Comparison of ENCODE assay signal across 34 mouse cellular contexts in the genomic region with DNA sequence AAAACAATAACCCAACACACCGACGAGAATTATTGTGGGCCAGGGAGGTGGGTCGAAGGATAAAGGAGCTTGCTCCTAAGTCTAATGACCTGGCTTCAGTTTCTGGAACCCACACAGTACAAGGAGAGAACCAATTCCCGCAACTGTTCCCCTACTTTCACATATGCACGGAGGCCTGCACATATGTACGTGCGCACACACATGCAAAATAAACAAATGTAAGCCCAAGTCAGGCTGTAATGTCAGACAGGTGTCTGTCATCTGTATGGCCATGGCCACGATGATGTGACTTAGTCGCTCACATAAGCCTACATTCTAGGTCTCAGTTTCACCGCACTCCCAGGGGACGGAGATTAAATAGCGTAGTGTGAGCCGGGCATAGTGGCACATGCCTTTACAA.
"Had no signal": no experiment of that assay in that cellular context is flagged by ENCODE, and none has a peak within 500 bp of the region (broad histone marks: within the 10 kb centered on the region; RNA-seq: fewer than 3 reads in every experiment).

No protein-coding gene starts in this region.

- H3K27me3 ChIP-seq: heart, embryonic 13.5 days; heart, embryonic 15.5 days; hindbrain, embryonic 12.5 days; hindbrain, embryonic 13.5 days; hindbrain, embryonic 15.5 days; intestine, embryonic 15.5 days; kidney, embryonic 15.5 days had no signal

- H3K4me3 ChIP-seq: heart, embryonic 13.5 days; heart, embryonic 15.5 days; hindbrain, embryonic 10.5 days; hindbrain, embryonic 12.5 days; hindbrain, embryonic 13.5 days; hindbrain, embryonic 15.5 days; intestine, embryonic 15.5 days; kidney, embryonic 15.5 days; layer of hippocampus, adult 2 months; left cerebral cortex, adult 2 months had no signal

- H3K4me1 ChIP-seq: heart, embryonic 13.5 days; heart, embryonic 15.5 days; hindbrain, embryonic 10.5 days; hindbrain, embryonic 12.5 days; hindbrain, embryonic 13.5 days; hindbrain, embryonic 15.5 days; intestine, embryonic 15.5 days; kidney, embryonic 15.5 days had no signal

- H3K27ac ChIP-seq: heart, embryonic 13.5 days; heart, embryonic 15.5 days; hindbrain, embryonic 10.5 days; hindbrain, embryonic 12.5 days; hindbrain, embryonic 13.5 days; hindbrain, embryonic 14.5 days; hindbrain, embryonic 15.5 days; hindbrain, postnatal 0 days; intestine, embryonic 15.5 days; kidney, embryonic 15.5 days; kidney, postnatal 0 days; layer of hippocampus, adult 2 months; left cerebral cortex, adult 2 months had no signal

- H3K4me2 ChIP-seq: heart, embryonic 11.5 days; heart, embryonic 13.5 days; heart, embryonic 15.5 days; hindbrain, embryonic 12.5 days; hindbrain, embryonic 13.5 days; hindbrain, embryonic 14.5 days; hindbrain, embryonic 15.5 days; intestine, embryonic 15.5 days; kidney, embryonic 15.5 days had no signal

- ATAC-seq: hindbrain, embryonic 16.5 days; hindbrain, postnatal 0 days; inflammation-experienced regulatory T-cells, adult 6 months; intestine, embryonic 15.5 days; intestine, embryonic 16.5 days; intestine, postnatal 0 days had no signal

- DNase-seq: heart, postnatal 10 days; heart, postnatal 14 days; heart, postnatal 36 days; heart, postnatal 4 days; kidney, adult 11 months; kidney, adult 18-20 months; kidney, adult 2 months; kidney, adult 8-10 months; kidney, adult 9 months; kidney, postnatal 10 days; kidney, postnatal 14 days; kidney, postnatal 25 days; kidney, postnatal 36 days; kidney, postnatal 4 days; layer of hippocampus, adult 9-11 months; layer of hippocampus, postnatal 36 days had no signal

- H3K9me3 ChIP-seq: heart, embryonic 13.5 days; heart, embryonic 15.5 days; hindbrain, embryonic 10.5 days; hindbrain, embryonic 12.5 days; hindbrain, embryonic 13.5 days; hindbrain, embryonic 15.5 days; intestine, embryonic 15.5 days; kidney, embryonic 15.5 days had no signal

- H3K9ac ChIP-seq: heart, embryonic 13.5 days; heart, embryonic 15.5 days; hindbrain, embryonic 12.5 days; hindbrain, embryonic 13.5 days; hindbrain, embryonic 14.5 days; hindbrain, embryonic 15.5 days; intestine, embryonic 15.5 days; kidney, embryonic 15.5 days had no signal
